Mouse (Mus musculus): ENCODE measurements around the gene Peg12. TPM values are rescaled to one million over a fixed set of nuclear protein-coding genes. Genes with fewer than 3 reads are reported as not detected.

Gene Peg12
- polyA plus RNA-seq, 1 experiment from 2014 or later = 26.4 TPM

DNA sequence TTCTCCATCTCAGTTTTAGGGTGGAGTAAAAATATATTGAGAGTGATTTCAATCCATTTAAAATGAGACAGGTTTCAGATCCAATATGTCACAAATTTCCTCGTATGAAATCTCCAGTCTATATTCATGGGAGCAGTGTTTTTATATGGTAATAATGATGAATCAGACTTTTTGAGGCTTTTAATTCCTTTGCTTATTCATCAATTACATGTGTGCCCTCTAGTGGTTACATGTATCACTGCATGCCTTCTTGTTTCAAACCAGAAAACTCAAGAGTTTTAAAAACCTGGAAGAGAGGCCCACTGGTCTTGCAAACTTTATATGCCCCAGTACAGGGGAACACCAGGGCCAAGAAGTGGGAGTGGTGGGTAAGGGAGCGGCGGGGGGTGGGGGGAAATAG, 31.1 kb downstream of the Peg12 start:
- no peaks in the 10 kb centered on the region for H3K9me3 ChIP-seq (ENCODE audit: control insufficient read depth, low read length)

DNA sequence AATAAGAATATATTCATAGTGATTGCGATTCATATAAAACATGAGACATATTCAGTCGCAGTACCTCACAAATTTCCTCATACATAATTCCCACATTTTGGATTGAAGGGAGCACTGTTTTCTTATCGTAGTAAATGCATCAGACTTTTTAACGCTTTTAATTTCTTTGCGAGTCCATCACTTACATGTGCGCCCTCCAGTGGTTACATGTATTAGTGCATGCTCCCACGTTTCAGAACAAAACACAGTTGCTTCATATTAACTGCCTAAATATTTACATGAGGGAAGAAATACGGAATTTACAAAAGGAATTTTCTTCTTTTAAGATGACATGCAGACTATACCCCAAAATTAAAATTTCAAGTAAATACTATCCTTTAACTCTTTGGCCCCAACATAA, 36.0 kb downstream of the Peg12 start:
- H3K4me1 ChIP-seq (replicated peaks; ENCODE audit: control insufficient read depth, insufficient read depth, low read length) = no peaks in the 10 kb centered on the region
- H3K36me3 ChIP-seq (ENCODE audit: control insufficient read depth, insufficient read depth, low read length) = no peaks in the 10 kb centered on the region
- no peaks in the 10 kb centered on the region for H3K9me3 ChIP-seq (ENCODE audit: control insufficient read depth, low read length)
- 24% methylated on average over 8 of the region's 8 CpGs for WGBS
- H3K4me3 ChIP-seq (ENCODE audit: low read depth, low read length) = no peak overlapping the region
- ATAC-seq (replicated peaks; ENCODE audit: low FRiP score, low TSS enrichment, low read depth) (no peak), DNase-seq (ENCODE audit: low spot score) (no peak)
- no peak overlapping the region for H3K4me2 ChIP-seq (ENCODE audit: low read length)
- no peak overlapping the region for H3K27ac ChIP-seq (ENCODE audit: low read depth)
- H3K9ac ChIP-seq (ENCODE audit: low read length) = no peak overlapping the region
- no peaks in the 10 kb centered on the region; the same call in 1 of the 2 replicates for H3K27me3 ChIP-seq (replicated peaks; ENCODE audit: control insufficient read depth, insufficient read depth, low read length)

More for the DNA sequence above, 31.1 kb downstream of the Peg12 start:
- no peaks in the 10 kb centered on the region for H3K4me1 ChIP-seq (replicated peaks; ENCODE audit: control insufficient read depth, insufficient read depth, low read length)
- H3K4me2 ChIP-seq (ENCODE audit: low read length) = no peak overlapping the region
- H3K27ac ChIP-seq (ENCODE audit: low read depth) = no peak overlapping the region
- WGBS = 31% methylated on average over 3 of the region's 3 CpGs
- H3K4me3 ChIP-seq (ENCODE audit: low read depth, low read length) = no peak overlapping the region
- DNase-seq (ENCODE audit: low spot score) (no peak), ATAC-seq (replicated peaks; ENCODE audit: low FRiP score, low TSS enrichment, low read depth) (no peak)
- H3K27me3 ChIP-seq (replicated peaks; ENCODE audit: control insufficient read depth, insufficient read depth, low read length) = no peaks in the 10 kb centered on the region
- H3K36me3 ChIP-seq (ENCODE audit: control insufficient read depth, insufficient read depth, low read length) = no peaks in the 10 kb centered on the region
- H3K9ac ChIP-seq (ENCODE audit: low read length) = no peak overlapping the region

DNA sequence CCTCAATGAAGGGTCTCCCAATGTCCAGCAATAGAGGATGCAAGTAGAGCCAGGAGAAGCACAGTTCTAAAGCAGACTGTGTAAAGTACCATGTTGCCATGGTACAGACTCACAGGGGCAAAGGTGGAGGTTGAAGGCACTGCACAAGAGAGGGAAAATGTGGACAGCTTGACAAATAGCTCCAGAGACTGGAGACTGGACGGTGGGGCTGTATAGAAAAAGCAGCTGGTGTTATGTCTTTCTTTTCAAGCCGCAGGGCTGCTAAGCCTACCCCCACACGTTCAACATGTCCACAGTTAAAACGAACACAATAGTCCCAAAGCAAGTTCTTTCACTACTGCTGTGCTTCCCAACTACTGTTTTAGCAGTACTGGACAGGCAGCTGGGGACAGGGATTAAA, 41.1 kb downstream of the Peg12 start:
- Histone ChIP-seq H3K4me3 (ENCODE audit: low read depth, low read length) (no peak overlapping the region), H3K27ac (ENCODE audit: low read depth) (no peak overlapping the region), H3K9me3 (ENCODE audit: control insufficient read depth, low read length) (0 out of 2 replicates have a peak, but pooled peaks cover 10% of the 10 kb centered on the region), H3K36me3 (ENCODE audit: control insufficient read depth, insufficient read depth, low read length) (no peaks in the 10 kb centered on the region), H3K4me2 (ENCODE audit: low read length) (no peak overlapping the region), H3K4me1 (replicated peaks; ENCODE audit: control insufficient read depth, insufficient read depth, low read length) (0 out of 2 replicates have a peak, but pooled peaks cover 7% of the 10 kb centered on the region), H3K9ac (ENCODE audit: low read length) (no peak overlapping the region), H3K27me3 (replicated peaks; ENCODE audit: control insufficient read depth, insufficient read depth, low read length) (no peaks in the 10 kb centered on the region; the same call in 1 of the 2 replicates)
- WGBS = 53% methylated on average over 4 of the region's 4 CpGs
- DNase-seq (ENCODE audit: low spot score) = no peak
- ATAC-seq (replicated peaks; ENCODE audit: low FRiP score, low TSS enrichment, low read depth) = no peak

DNA sequence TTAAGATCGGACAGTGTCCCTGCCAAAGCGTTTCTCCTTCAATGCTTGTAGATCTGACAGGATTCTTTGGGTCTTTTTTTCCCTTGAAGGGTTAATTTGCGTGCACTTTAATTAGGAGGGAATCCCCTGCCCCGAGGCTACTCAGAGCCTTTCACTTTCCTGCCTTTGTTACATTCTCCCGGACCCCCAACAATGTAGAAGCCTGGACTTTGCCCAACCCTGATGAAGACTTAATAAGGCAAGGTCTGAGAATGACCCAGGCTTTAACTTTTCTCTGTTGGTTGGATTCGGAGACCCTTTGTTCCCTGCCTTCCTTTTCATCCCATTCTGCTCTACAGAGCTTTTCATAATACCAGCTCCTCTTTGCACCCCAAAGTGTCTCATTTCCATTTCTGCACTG, 43.7 kb downstream of the Peg12 start:
- 73% methylated on average over 6 of the region's 6 CpGs for WGBS
- peak overlapping the region; percentile 44; the same call in 1 of the 2 replicates for H3K4me2 ChIP-seq (ENCODE audit: low read length)
- H3K36me3 ChIP-seq (ENCODE audit: control insufficient read depth, insufficient read depth, low read length) = no peaks in the 10 kb centered on the region
- DNase-seq (ENCODE audit: low spot score) (no peak), ATAC-seq (replicated peaks; ENCODE audit: low FRiP score, low TSS enrichment, low read depth) (no peak)
- 0 out of 2 replicates have a peak, but pooled peaks cover 10% of the 10 kb centered on the region for H3K9me3 ChIP-seq (ENCODE audit: control insufficient read depth, low read length)
- H3K27ac ChIP-seq (ENCODE audit: low read depth) = no peak overlapping the region
- no peak overlapping the region for H3K9ac ChIP-seq (ENCODE audit: low read length)
- H3K4me1 ChIP-seq (replicated peaks; ENCODE audit: control insufficient read depth, insufficient read depth, low read length) = 0 out of 2 replicates have a peak, but pooled peaks cover 7% of the 10 kb centered on the region
- H3K4me3 ChIP-seq (ENCODE audit: low read depth, low read length) = peak overlapping the region; percentile 67; the same call in 1 of the 2 replicates
- no peaks in the 10 kb centered on the region; the same call in 1 of the 2 replicates for H3K27me3 ChIP-seq (replicated peaks; ENCODE audit: control insufficient read depth, insufficient read depth, low read length)

DNA sequence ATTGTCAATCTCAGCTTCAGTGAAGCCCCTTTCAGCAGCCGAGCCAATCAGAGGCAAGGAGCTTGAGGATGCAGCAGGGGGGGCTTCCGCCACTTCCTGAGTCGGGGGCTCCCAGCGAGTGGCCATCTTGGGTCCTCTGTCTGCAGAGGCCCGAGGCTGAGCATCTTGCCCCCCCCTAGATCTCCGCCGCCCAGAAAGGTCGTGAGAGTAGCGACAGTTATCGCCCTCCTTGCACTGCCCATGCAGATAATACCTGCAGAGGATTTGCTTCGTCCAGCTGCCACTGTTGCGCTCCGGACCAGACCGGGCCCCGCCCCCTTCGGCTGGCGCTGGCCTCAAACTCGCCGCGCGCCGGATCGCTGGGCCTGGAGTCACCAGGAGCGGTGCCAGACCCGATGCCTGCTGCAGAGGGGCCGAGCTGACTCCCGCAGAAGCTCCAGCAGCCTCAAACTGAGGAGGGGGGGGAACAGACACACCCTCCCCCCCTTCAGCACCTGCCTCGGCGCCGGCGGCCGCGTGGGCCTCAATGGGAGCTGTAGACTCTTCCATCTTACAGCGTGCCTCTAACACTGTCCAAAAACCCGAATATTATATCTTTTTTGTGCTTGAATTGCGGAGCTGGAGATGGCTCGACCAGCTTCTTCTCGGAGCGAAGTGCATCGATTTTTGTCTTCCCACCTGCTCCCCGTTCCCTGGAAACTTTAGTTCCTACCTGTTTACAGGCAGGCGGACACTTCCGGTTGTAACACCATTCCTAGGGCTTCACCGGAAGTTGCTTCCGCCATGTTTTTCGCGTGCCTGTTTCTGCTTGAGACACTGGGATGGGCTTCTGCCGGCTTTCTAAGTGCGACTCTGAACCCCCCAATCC, 44.6 kb downstream of the Peg12 start, which contains the start of gene Mkrn3:
Mkrn3 (minus strand) TSS at position 647 of the 868 bp plus-strand sequence.
- ATAC-seq (replicated peaks; ENCODE audit: low FRiP score, low TSS enrichment, low read depth) (peak; percentile 81), DNase-seq (ENCODE audit: low spot score) (peak; percentile 90)
- Histone ChIP-seq H3K4me2 (ENCODE audit: low read length) (peak within 1 kb of the TSS; percentile 56), H3K4me3 (ENCODE audit: low read depth, low read length) (peak within 1 kb of the TSS; percentile 67), H3K36me3 (ENCODE audit: control insufficient read depth, insufficient read depth, low read length) (no peaks in the 10 kb centered on the region), H3K27ac (ENCODE audit: low read depth) (peak within 1 kb of the TSS; percentile 65; the same call in 1 of the 2 replicates), H3K4me1 (replicated peaks; ENCODE audit: control insufficient read depth, insufficient read depth, low read length) (0 out of 2 replicates have a peak, but pooled peaks cover 7% of the 10 kb centered on the region), H3K27me3 (replicated peaks; ENCODE audit: control insufficient read depth, insufficient read depth, low read length) (no peaks in the 10 kb centered on the region; the same call in 1 of the 2 replicates), H3K9me3 (ENCODE audit: control insufficient read depth, low read length) (0 out of 2 replicates have a peak, but pooled peaks cover 10% of the 10 kb centered on the region), H3K9ac (ENCODE audit: low read length) (peak within 1 kb of the TSS; percentile 74)
- WGBS = 22% methylated on average over 49 of the region's 49 CpGs

DNA sequence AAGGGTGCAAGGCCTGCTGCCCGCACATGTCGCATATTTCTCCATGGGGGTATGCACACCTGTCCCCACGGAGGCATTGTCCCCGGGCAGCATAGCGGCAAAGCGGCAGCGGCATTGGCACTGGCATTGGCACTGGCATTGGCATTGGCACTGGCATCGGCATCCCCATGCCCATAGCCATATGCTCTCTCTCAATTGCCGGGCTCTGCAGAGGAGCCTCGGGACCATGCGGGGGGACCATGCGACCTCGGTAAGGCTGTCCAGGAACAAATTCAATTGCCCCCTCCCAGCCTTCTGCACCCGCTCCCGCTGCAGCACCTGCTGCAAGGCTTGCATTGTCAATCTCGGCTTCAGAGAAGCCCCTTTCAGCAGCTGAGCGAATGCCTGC, 45.2 kb downstream of the Peg12 start:
- Histone ChIP-seq H3K4me2 (ENCODE audit: low read length) (peak overlapping the region; percentile 56), H3K4me1 (replicated peaks; ENCODE audit: control insufficient read depth, insufficient read depth, low read length) (0 out of 2 replicates have a peak, but pooled peaks cover 7% of the 10 kb centered on the region), H3K9me3 (ENCODE audit: control insufficient read depth, low read length) (0 out of 2 replicates have a peak, but pooled peaks cover 10% of the 10 kb centered on the region), H3K36me3 (ENCODE audit: control insufficient read depth, insufficient read depth, low read length) (no peaks in the 10 kb centered on the region), H3K27ac (ENCODE audit: low read depth) (no peak overlapping the region), H3K4me3 (ENCODE audit: low read depth, low read length) (peak overlapping the region; percentile 67), H3K9ac (ENCODE audit: low read length) (peak overlapping the region; percentile 16; the same call in 1 of the 2 replicates), H3K27me3 (replicated peaks; ENCODE audit: control insufficient read depth, insufficient read depth, low read length) (no peaks in the 10 kb centered on the region; the same call in 1 of the 2 replicates)
- WGBS = 67% methylated on average over 17 of the region's 17 CpGs
- peak; percentile 41 for ATAC-seq (replicated peaks; ENCODE audit: low FRiP score, low TSS enrichment, low read depth)
- DNase-seq (ENCODE audit: low spot score) = no peak

DNA sequence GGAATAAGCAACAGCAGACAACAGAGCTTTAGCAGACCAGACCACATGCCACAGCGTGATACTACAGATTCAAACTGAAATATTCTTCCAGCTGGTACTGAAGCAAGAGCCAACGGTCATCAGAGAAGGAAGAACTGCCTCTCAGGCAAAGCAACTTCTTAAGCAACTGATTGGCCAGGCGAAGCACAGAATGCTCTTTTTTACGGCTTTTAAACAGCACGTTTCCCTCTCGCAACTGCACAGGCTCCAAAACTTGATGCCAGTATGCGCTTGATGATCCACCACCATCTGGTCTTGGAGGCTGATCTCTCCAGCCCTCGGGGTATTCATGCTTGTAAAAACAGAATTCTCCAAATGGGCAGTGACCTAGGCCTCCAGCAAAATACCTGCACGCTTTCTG, 46.0 kb downstream of the Peg12 start:
- no peak for DNase-seq (ENCODE audit: low spot score)
- Histone ChIP-seq H3K9me3 (ENCODE audit: control insufficient read depth, low read length) (0 out of 2 replicates have a peak, but pooled peaks cover 10% of the 10 kb centered on the region), H3K36me3 (ENCODE audit: control insufficient read depth, insufficient read depth, low read length) (no peaks in the 10 kb centered on the region), H3K4me1 (replicated peaks; ENCODE audit: control insufficient read depth, insufficient read depth, low read length) (0 out of 2 replicates have a peak, but pooled peaks cover 7% of the 10 kb centered on the region), H3K27me3 (replicated peaks; ENCODE audit: control insufficient read depth, insufficient read depth, low read length) (no peaks in the 10 kb centered on the region; the same call in 1 of the 2 replicates), H3K4me3 (ENCODE audit: low read depth, low read length) (no peak overlapping the region; the same call in 1 of the 2 replicates), H3K27ac (ENCODE audit: low read depth) (no peak overlapping the region), H3K9ac (ENCODE audit: low read length) (no peak overlapping the region), H3K4me2 (ENCODE audit: low read length) (peak overlapping the region; percentile 56)
- WGBS = 81% methylated on average over 9 of the region's 9 CpGs
- ATAC-seq (replicated peaks; ENCODE audit: low FRiP score, low TSS enrichment, low read depth) = no peak

DNA sequence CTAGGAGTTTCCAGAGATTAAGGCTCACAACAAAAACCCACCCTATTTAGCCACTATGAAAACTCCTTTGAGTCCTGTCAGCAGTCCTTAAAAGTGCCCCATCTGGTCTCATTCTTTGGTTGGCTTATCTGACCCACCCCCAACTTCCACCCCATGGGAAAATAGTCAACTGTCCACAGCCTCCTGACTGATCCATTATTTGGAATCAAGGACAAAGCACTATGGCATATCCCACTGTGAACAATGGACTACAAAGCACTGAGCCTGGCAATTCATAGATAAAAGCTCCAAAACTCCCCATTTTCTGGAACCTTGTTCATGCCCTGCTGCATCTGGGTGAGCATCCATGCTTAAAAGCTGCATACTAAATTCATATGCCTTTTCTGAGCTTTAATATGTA, 48.1 kb downstream of the Peg12 start:
- Histone ChIP-seq H3K9ac (ENCODE audit: low read length) (no peak overlapping the region), H3K9me3 (ENCODE audit: control insufficient read depth, low read length) (0 out of 2 replicates have a peak, but pooled peaks cover 10% of the 10 kb centered on the region), H3K4me3 (ENCODE audit: low read depth, low read length) (no peak overlapping the region), H3K27me3 (replicated peaks; ENCODE audit: control insufficient read depth, insufficient read depth, low read length) (no peaks in the 10 kb centered on the region), H3K4me2 (ENCODE audit: low read length) (no peak overlapping the region), H3K36me3 (ENCODE audit: control insufficient read depth, insufficient read depth, low read length) (no peaks in the 10 kb centered on the region), H3K27ac (ENCODE audit: low read depth) (no peak overlapping the region), H3K4me1 (replicated peaks; ENCODE audit: control insufficient read depth, insufficient read depth, low read length) (0 out of 2 replicates have a peak, but pooled peaks cover 7% of the 10 kb centered on the region)
- no peak for ATAC-seq (replicated peaks; ENCODE audit: low FRiP score, low TSS enrichment, low read depth)
- no peak for DNase-seq (ENCODE audit: low spot score)
